8 mouse cellular contexts compared by ENCODE assay signal in the genomic region with DNA sequence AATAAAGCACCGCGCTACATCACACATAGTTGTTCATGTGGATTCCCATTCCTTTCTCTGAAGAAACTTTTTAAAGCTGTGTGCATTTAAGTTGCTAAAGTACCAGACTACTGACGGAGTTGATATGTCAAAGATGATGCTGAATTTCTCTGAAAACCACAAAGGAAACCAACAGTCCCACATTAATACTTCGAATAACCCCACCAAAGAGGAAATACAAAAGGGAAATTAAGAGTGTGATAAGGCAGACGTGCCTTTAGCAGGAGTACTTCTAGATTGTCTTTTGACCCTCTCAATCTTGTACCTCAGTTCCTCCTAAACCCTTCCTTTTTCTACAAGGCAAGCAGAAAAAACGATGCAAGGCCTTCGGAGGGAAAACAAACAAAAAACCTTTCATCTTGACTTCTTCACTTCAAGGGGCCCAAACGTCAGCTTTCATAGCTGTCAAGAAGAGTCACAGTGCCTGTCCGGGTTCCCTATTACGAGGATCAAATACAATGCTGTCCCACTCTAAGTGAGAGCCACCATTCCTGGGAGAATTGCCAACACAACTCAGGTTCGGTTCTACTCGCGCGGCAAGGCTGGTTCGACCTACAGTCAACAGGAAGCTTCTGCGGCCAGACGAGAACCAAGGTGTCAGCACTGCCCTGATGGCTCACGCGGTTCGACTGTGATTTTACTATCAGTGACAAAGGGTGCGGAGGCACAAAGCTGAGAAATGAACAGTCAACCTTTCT. TPM values are rescaled to one million over a fixed set of nuclear protein-coding genes. Genes with fewer than 3 reads are reported as not detected.
DNase-seq lines count a peak whose midpoint lies in the region; ATAC-seq and TF ChIP-seq lines count a peak whose summit lies in the region.

No protein-coding gene starts in this region.

- H3K36me3 ChIP-seq in E14TG2a.4 (ENCODE audit: insufficient read depth, low read length), result no peaks in the 10 kb centered on the region
- H3K36me3 ChIP-seq in kidney, adult 2 months (ENCODE audit: control insufficient read depth, insufficient read depth, low read length), result no peaks in the 10 kb centered on the region
- no peaks in the 10 kb centered on the region for H3K36me3 ChIP-seq in liver, embryonic 16.5 days (ENCODE audit: control insufficient read depth, insufficient read depth)
- no peaks in the 10 kb centered on the region for H3K36me3 ChIP-seq in neural tube, embryonic 15.5 days

- no peaks in the 10 kb centered on the region for H3K9me3 ChIP-seq in E14TG2a.4 (ENCODE audit: low read length)
- no peaks in the 10 kb centered on the region for H3K9me3 ChIP-seq in liver, embryonic 16.5 days (replicated peaks; ENCODE audit: control insufficient read depth, low read length)
- H3K9me3 ChIP-seq in neural tube, embryonic 15.5 days (replicated peaks), result no peaks in the 10 kb centered on the region

- peak; percentile 48 for DNase-seq in adrenal gland, adult 8-10 months
- DNase-seq in adrenal gland, adult (ENCODE audit: inconsistent age in 2 of 2, low spot score in 1 of 2), result no peak
- DNase-seq in cerebellum, adult 9-10 months, result peak; percentile 68
- peak; percentile 37 for DNase-seq in gastrocnemius, postnatal 10 days
- DNase-seq in kidney, adult 2 months, result peak; percentile 77

- peak overlapping the region; percentile 68 for H3K9ac ChIP-seq in liver, embryonic 16.5 days (ENCODE audit: low read depth, low read length)
- peak overlapping the region; percentile 82 for H3K9ac ChIP-seq in neural tube, embryonic 15.5 days (replicated peaks)

- no peaks in the 10 kb centered on the region for H3K27me3 ChIP-seq in E14TG2a.4 (ENCODE audit: insufficient read depth, low read length)
- H3K27me3 ChIP-seq in kidney, adult 2 months (replicated peaks; ENCODE audit: control insufficient read depth, insufficient read depth, low read length), result no peaks in the 10 kb centered on the region
- H3K27me3 ChIP-seq in liver, embryonic 16.5 days (ENCODE audit: control insufficient read depth, insufficient read depth, low read depth, low read length), result peaks cover 25% of the 10 kb centered on the region
- no peaks in the 10 kb centered on the region for H3K27me3 ChIP-seq in neural tube, embryonic 15.5 days (replicated peaks)

- peak overlapping the region; percentile 92 for H3K27ac ChIP-seq in kidney, adult 2 months (ENCODE audit: insufficient read depth, low read depth, low read length)
- peak overlapping the region; percentile 77 for H3K27ac ChIP-seq in liver, embryonic 16.5 days (ENCODE audit: low read length)
- peak overlapping the region; percentile 93 for H3K27ac ChIP-seq in neural tube, embryonic 15.5 days (replicated peaks)

- H3K4me3 ChIP-seq in E14TG2a.4 (replicated peaks; ENCODE audit: low read length), result peak overlapping the region; percentile 97
- H3K4me3 ChIP-seq in kidney, adult 2 months (ENCODE audit: insufficient read depth, low read depth, low read length), result peak overlapping the region; percentile 100
- peak overlapping the region; percentile 72 for H3K4me3 ChIP-seq in liver, embryonic 16.5 days (ENCODE audit: low read depth, low read length)
- H3K4me3 ChIP-seq in neural tube, embryonic 15.5 days (replicated peaks), result peak overlapping the region; percentile 93

- TF ChIP-seq CTCF in E14TG2a.4 (conservative IDR thresholded peaks at IDR 0.05; ENCODE audit: low read length), result no peak
- no peak for TF ChIP-seq CTCF in kidney, adult 2 months (conservative IDR thresholded peaks at IDR 0.05; ENCODE audit: insufficient read depth, insufficient read length, low read depth, low read length)

- WGBS in kidney, adult 2 months, result 19% methylated on average over 21 of the region's 21 CpGs
- WGBS in liver, embryonic 16.5 days (ENCODE audit: insufficient replicate concordance), result 9% methylated on average over 21 of the region's 21 CpGs
- 18% methylated on average over 21 of the region's 21 CpGs for WGBS in neural tube, embryonic 15.5 days

- peak; percentile 25; the same call in 1 of the 2 replicates for ATAC-seq in liver, embryonic 16.5 days (ENCODE audit: low read depth)
- ATAC-seq in neural tube, embryonic 15.5 days (ENCODE audit: low FRiP score), result peak; percentile 65

- peak overlapping the region; percentile 73 for H3K4me2 ChIP-seq in liver, embryonic 16.5 days (ENCODE audit: low read depth, low read length)
- peak overlapping the region; percentile 80 for H3K4me2 ChIP-seq in neural tube, embryonic 15.5 days

- TF ChIP-seq POLR2A in kidney, adult 2 months (IDR thresholded peaks at IDR 0.05; ENCODE audit: low read depth, low read length), result no peak

- peaks cover 46% of the 10 kb centered on the region for H3K4me1 ChIP-seq in E14TG2a.4 (replicated peaks; ENCODE audit: low read depth, low read length)
- H3K4me1 ChIP-seq in kidney, adult 2 months (ENCODE audit: control insufficient read depth, insufficient read depth, low read length), result peaks cover 3% of the 10 kb centered on the region; the same call in 1 of the 2 replicates
- no peaks in the 10 kb centered on the region; the same call in 1 of the 2 replicates for H3K4me1 ChIP-seq in liver, embryonic 16.5 days (ENCODE audit: control insufficient read depth, low read depth, low read length)
- H3K4me1 ChIP-seq in neural tube, embryonic 15.5 days, result peaks cover 21% of the 10 kb centered on the region

RNA-seq across cellular contexts. Expression of gene Yes1, which starts 0.7 kb away (rescaled TPM):
- 10 to 100 TPM; 38.1 to 49.1 (median 43.7) TPM for total RNA-seq in adrenal gland, adult 8-10 months (2022)
- total RNA-seq in gastrocnemius, postnatal 10 days (2021), result 10 to 100 TPM; 18.6 to 23.6 TPM
- 2.6 and 3.1 TPM in 2 replicates for polyA plus RNA-seq in kidney, adult 2 months (2012; rRNA removed)
- polyA plus RNA-seq in liver, embryonic 16.5 days (2015; fragmentation: Nextera tagmentation; extraction: Ambion mirVana), result 5.7 and 5.8 TPM in 2 replicates
- polyA plus RNA-seq in neural tube, embryonic 15.5 days (2015; fragmentation: Nextera tagmentation; extraction: Ambion mirVana), result 18.8 and 21.0 TPM in 2 replicates

Comparison
In these comparisons a context has a peak if more than half of its experiments do, and no peak if none do; other contexts are left out.
1. DNase-seq: peak in adrenal gland, adult 8-10 months (single experiment), cerebellum, adult 9-10 months (single experiment), gastrocnemius, postnatal 10 days (single experiment) and kidney, adult 2 months (single experiment); none in adrenal gland, adult (0 of 2).
2. Peak in every context shown above with its lines, with median percentiles within 50 percentile points of each other: H3K4me3 ChIP-seq and H3K27ac ChIP-seq.